Mouse (Mus musculus) heart, postnatal 10 days (tissue): ENCODE data around the gene Prr7. TPM values are rescaled to one million over a fixed set of nuclear protein-coding genes. Genes with fewer than 3 reads are reported as not detected.
A peak's percentile ranks its signal among the peaks of the same experiment; 100 is the strongest.

Experiments
- DNase-seq, 2 experiments: peaks; one replicate each; pipeline ENCODE4 v3.0.0; 2021
- intact Hi-C: fragments of 180-260 bp; cut with DNase I; formaldehyde crosslinking; loops from one replicate; pipeline ENCODE4 v1.15.1; 2025
- total RNA-seq, 2 experiments: library from RNA; stranded (reverse); gene quantifications; 2 replicates each; pipeline ENCODE4 v1.2.3; 2021

Gene Prr7
- total RNA-seq, 2 experiments from 2014 or later: 1.7 to 1.8 TPM

- intact Hi-C loops: no loop called here
- DNase-seq: no peak
Observed at GRCm38 (mm10) chr13:55474621-55475069, 10.6 kb downstream of the Prr7 start.

- intact Hi-C loops: no loop called here
- no peak for DNase-seq
Observed at GRCm38 (mm10) chr13:55475750-55476149, 11.7 kb downstream of the Prr7 start.

GRCm38 (mm10) chr13:55476256-55476655 lies 12.2 kb downstream of the Prr7 start:
- DNase-seq: no peak
- intact Hi-C loops: no loop called here

- no peak for DNase-seq
- intact Hi-C loops: no loop called here
Observed at GRCm38 (mm10) chr13:55477492-55477891, 13.4 kb downstream of the Prr7 start.

- DNase-seq: peak in 1 of 2 experiments; percentile 55
- intact Hi-C loops: loop anchor here (2.0 kb wide), 1 partner anchor 37 kb away; no protein-coding TSS in a partner anchor
Observed at GRCm38 (mm10) chr13:55478036-55478435, 14.0 kb downstream of the Prr7 start.

GRCm38 (mm10) chr13:55479008-55479407 lies 14.9 kb downstream of the Prr7 start:
- intact Hi-C loops: loop anchor here (2.0 kb wide), 1 partner anchor 36 kb away; no protein-coding TSS in a partner anchor
- peak; percentile 56 to 61 for DNase-seq

GRCm38 (mm10) chr13:55479929-55480328 lies 15.9 kb downstream of the Prr7 start:
- no peak for DNase-seq
- intact Hi-C loops: loop anchor here (2.0 kb wide), 1 partner anchor 35 kb away; no protein-coding TSS in a partner anchor

- DNase-seq: peak; percentile 71 to 72
- intact Hi-C loops: no loop called here
Observed at GRCm38 (mm10) chr13:55482542-55482941, 18.5 kb downstream of the Prr7 start.

GRCm38 (mm10) chr13:55483071-55483470 lies 19.0 kb downstream of the Prr7 start:
- intact Hi-C loops: no loop called here

GRCm38 (mm10) chr13:55483593-55483992 lies 19.5 kb downstream of the Prr7 start:
- no peak for DNase-seq
- intact Hi-C loops: no loop called here

More at GRCm38 (mm10) chr13:55483071-55483470, 19.0 kb downstream of the Prr7 start:
- DNase-seq: peak in 1 of 2 experiments; percentile 34

GRCm38 (mm10) chr13:55484520-55485088 lies 20.5 kb downstream of the Prr7 start:
- no peak for DNase-seq
- intact Hi-C loops: no loop called here

- intact Hi-C loops: no loop called here
Observed at GRCm38 (mm10) chr13:55486029-55486794, 22.1 kb downstream of the Prr7 start.

GRCm38 (mm10) chr13:55486916-55487577 lies 23.0 kb downstream of the Prr7 start:
- DNase-seq: peak; percentile 49 to 56
- intact Hi-C loops: no loop called here

More at GRCm38 (mm10) chr13:55486029-55486794, 22.1 kb downstream of the Prr7 start:
- peak; percentile 45 to 59 for DNase-seq

- intact Hi-C loops: loop anchor here (2.0 kb wide), 1 partner anchor 17 kb away; no protein-coding TSS in a partner anchor
- peak; percentile 58 for DNase-seq
Observed at GRCm38 (mm10) chr13:55487578-55488498, 23.8 kb downstream of the Prr7 start, which contains the start of gene Dbn1. Gene Dbn1 (minus strand): TSS chr13:55488111.

- intact Hi-C loops: no loop called here
- no peak for DNase-seq
Observed at GRCm38 (mm10) chr13:55494257-55494656, 30.2 kb downstream of the Prr7 start.

GRCm38 (mm10) chr13:55494883-55495621 lies 31.0 kb downstream of the Prr7 start:
- intact Hi-C loops: no loop called here
- peak; percentile 85 to 86 for DNase-seq

- intact Hi-C loops: no loop called here
- no peak for DNase-seq
Observed at GRCm38 (mm10) chr13:55495702-55496101, 31.6 kb downstream of the Prr7 start.

GRCm38 (mm10) chr13:55496661-55497060 lies 32.6 kb downstream of the Prr7 start:
- intact Hi-C loops: no loop called here

GRCm38 (mm10) chr13:55498906-55499305 lies 34.8 kb downstream of the Prr7 start:
- DNase-seq: no peak
- intact Hi-C loops: no loop called here

More at GRCm38 (mm10) chr13:55496661-55497060, 32.6 kb downstream of the Prr7 start:
- no peak for DNase-seq
